Mouse (Mus musculus) embryonic stem cell, embryonic (primary cell): ENCODE measurements around the gene Imp4.

Experiments
- CTCF ChIA-PET, 4 experiments: fragments of 300-600 bp in 2 of 4; fragments of 350-600 bp in 2 of 4; sonication (Branson Sonifier 250); formaldehyde crosslinking; loops; one replicate each; lab custom pipeline; 2022; ENCODE audit warnings: inconsistent platforms in 2 of 4; lab: Charles Lee
- POLR2A ChIA-PET, 4 experiments: fragments of 300-600 bp in 2 of 4; fragments of 350-600 bp in 2 of 4; sonication (Branson Sonifier 250); formaldehyde crosslinking; loops; one replicate each; lab custom pipeline; 2022; ENCODE audit warnings: antibody characterized with exemption in 4 of 4, inconsistent platforms in 1 of 4; lab: Charles Lee

Gene Imp4

GRCm38 (mm10) chr1:34439961-34440630, 445 bp downstream of the Imp4 start:
- ChIA-PET POLR2A (interaction anchor here in 2 of 4 experiments (1.2 to 3.1 kb wide), 6 partner anchors 8 to 402 kb away, joined by 3 to 14 read pairs (median 6); partner anchors contain the start of gene Ptpn18 (in 1 of the 2)), CTCF (interaction anchor here in 1 of 4 experiments (0.9 kb wide), 1 partner anchor 23 kb away, joined by 3 read pairs; no protein-coding TSS in a partner anchor)

- CTCF ChIA-PET: no interaction called here
- POLR2A ChIA-PET: interaction anchor here in 2 of 4 experiments (1.5 to 3.6 kb wide), 3 partner anchors 10 to 17 kb away, joined by 7 to 14 read pairs (median 13); partner anchors contain the start of gene Ptpn18 (in 2 of the 2)
Observed at GRCm38 (mm10) chr1:34443124-34443523, 3.5 kb downstream of the Imp4 start.

GRCm38 (mm10) chr1:34458431-34458830, 18.8 kb downstream of the Imp4 start:
- POLR2A ChIA-PET: interaction anchor here in 3 of 4 experiments (0.6 to 2.4 kb wide), 5 partner anchors 12 to 235 kb away, joined by 3 to 16 read pairs (median 4); no protein-coding TSS in a partner anchor
- CTCF ChIA-PET: no interaction called here

- CTCF ChIA-PET: interaction anchor here (0.5 to 2.0 kb wide), 12 partner anchors 10 to 644 kb away, joined by 3 to 7 read pairs (median 4); no protein-coding TSS in a partner anchor
- POLR2A ChIA-PET: interaction anchor here (0.5 to 2.4 kb wide), 33 partner anchors 9 to 1612 kb away, joined by 3 to 16 read pairs (median 5); partner anchors contain the start of genes Ccdc115 (in 2 of the 4), Imp4 (in 2 of the 4) and Prss40 (in 1 of the 4)
Observed at GRCm38 (mm10) chr1:34459284-34460060, 19.8 kb downstream of the Imp4 start, which contains the start of gene Ptpn18. Gene Ptpn18, plus strand, starts transcription at chr1:34459762.

- ChIA-PET POLR2A (interaction anchor here (0.5 to 2.4 kb wide), 27 partner anchors 8 to 399 kb away, joined by 3 to 16 read pairs (median 5); partner anchors contain the start of genes Ccdc115 (in 2 of the 4), Imp4 (in 2 of the 4) and Prss40 (in 1 of the 4)), CTCF (interaction anchor here (0.5 to 2.0 kb wide), 11 partner anchors 9 to 644 kb away, joined by 3 to 7 read pairs (median 4); no protein-coding TSS in a partner anchor)
Observed at GRCm38 (mm10) chr1:34460061-34460441, 20.4 kb downstream of the Imp4 start.

- ChIA-PET POLR2A (interaction anchor here in 3 of 4 experiments (0.6 to 1.0 kb wide), 6 partner anchors 12 to 532 kb away, joined by 3 to 4 read pairs (median 3); no protein-coding TSS in a partner anchor), CTCF (interaction anchor here (0.5 to 1.6 kb wide), 24 partner anchors 10 to 1657 kb away, joined by 3 to 19 read pairs (median 4); partner anchors contain the start of genes Amer3 (in 1 of the 4), Ccdc115 (in 1 of the 4), Imp4 (in 1 of the 4) and Zfp451 (in 1 of the 4))
Observed at GRCm38 (mm10) chr1:34462766-34463165, 23.1 kb downstream of the Imp4 start.

GRCm38 (mm10) chr1:34464310-34464817, 24.7 kb downstream of the Imp4 start:
- ChIA-PET POLR2A (no interaction called here), CTCF (no interaction called here)

- POLR2A ChIA-PET: interaction anchor here in 2 of 4 experiments (0.6 to 0.7 kb wide), 3 partner anchors 9 to 459 kb away, joined by 3 to 5 read pairs (median 3); no protein-coding TSS in a partner anchor
Observed at GRCm38 (mm10) chr1:34465445-34465844, 25.8 kb downstream of the Imp4 start.

GRCm38 (mm10) chr1:34468051-34468450, 28.4 kb downstream of the Imp4 start:
- ChIA-PET POLR2A (interaction anchor here in 1 of 4 experiments (1.2 kb wide), 1 partner anchor 9 kb away, joined by 3 read pairs; the partner anchor contains the start of gene Ptpn18), CTCF (interaction anchor here in 1 of 4 experiments (0.6 to 2.3 kb wide), 3 partner anchors 8 to 810 kb away, joined by 3 to 7 read pairs (median 3); partner anchors contain the start of gene Ptpn18)

More at GRCm38 (mm10) chr1:34465445-34465844, 25.8 kb downstream of the Imp4 start:
- CTCF ChIA-PET: interaction anchor here in 1 of 4 experiments (0.6 kb wide), 1 partner anchor 24 kb away, joined by 3 read pairs; no protein-coding TSS in a partner anchor

GRCm38 (mm10) chr1:34468500-34468899, 28.8 kb downstream of the Imp4 start:
- ChIA-PET POLR2A (interaction anchor here in 1 of 4 experiments (0.7 to 1.2 kb wide), 2 partner anchors 9 to 131 kb away, joined by 3 read pairs; partner anchors contain the start of gene Ptpn18), CTCF (interaction anchor here in 1 of 4 experiments (0.6 to 2.3 kb wide), 3 partner anchors 9 to 810 kb away, joined by 3 to 7 read pairs (median 3); partner anchors contain the start of gene Ptpn18)

GRCm38 (mm10) chr1:34469801-34470200, 30.1 kb downstream of the Imp4 start:
- CTCF ChIA-PET: interaction anchor here in 1 of 4 experiments (1.5 to 2.3 kb wide), 2 partner anchors 10 to 41 kb away, joined by 4 to 7 read pairs; partner anchors contain the start of gene Ptpn18
- POLR2A ChIA-PET: interaction anchor here (0.6 to 3.2 kb wide), 8 partner anchors 10 to 543 kb away, joined by 3 to 16 read pairs (median 4); partner anchors contain the start of gene Ptpn18 (in 3 of the 4)

- ChIA-PET POLR2A (interaction anchor here in 3 of 4 experiments (0.6 to 2.7 kb wide), 9 partner anchors 13 to 1467 kb away, joined by 3 to 10 read pairs (median 4); partner anchors contain the start of gene Ptpn18 (in 2 of the 3)), CTCF (interaction anchor here in 3 of 4 experiments (0.5 to 3.2 kb wide), 17 partner anchors 10 to 409 kb away, joined by 3 to 19 read pairs (median 4); partner anchors contain the start of gene Ptpn18 (in 2 of the 3))
Observed at GRCm38 (mm10) chr1:34472427-34473300, 33.0 kb downstream of the Imp4 start.

- POLR2A ChIA-PET: interaction anchor here in 1 of 4 experiments (1.1 to 2.9 kb wide), 2 partner anchors 9 to 14 kb away, joined by 3 to 12 read pairs; no protein-coding TSS in a partner anchor
- CTCF ChIA-PET: interaction anchor here in 2 of 4 experiments (0.6 to 0.8 kb wide), 2 partner anchors 32 to 261 kb away, joined by 3 read pairs; no protein-coding TSS in a partner anchor
Observed at GRCm38 (mm10) chr1:34478891-34479655, 39.4 kb downstream of the Imp4 start.

GRCm38 (mm10) chr1:34480801-34481200, 41.1 kb downstream of the Imp4 start:
- CTCF ChIA-PET: no interaction called here
- POLR2A ChIA-PET: interaction anchor here in 2 of 4 experiments (0.5 to 2.9 kb wide), 3 partner anchors 11 to 172 kb away, joined by 4 to 12 read pairs (median 5); partner anchors contain the start of gene Ptpn18 (in 1 of the 2)

GRCm38 (mm10) chr1:34481920-34482669, 42.4 kb downstream of the Imp4 start:
- ChIA-PET POLR2A (no interaction called here), CTCF (no interaction called here)
